Mouse (Mus musculus) kidney, embryonic 14.5 days (tissue): ENCODE measurements around the gene Abcc2. TPM values are rescaled to one million over a fixed set of nuclear protein-coding genes. Genes with fewer than 3 reads are reported as not detected.

ENCODE experiments used
- ATAC-seq: fragments of 200-750 bp; cut with Nextera tagmentation; 2 replicates; pipeline ENCODE4 v1.8.0; 2017; ENCODE audit warnings: moderate number of reproducible peaks, mild to moderate bottlenecking, moderate TSS enrichment, moderate library complexity; ENCODE audit not compliant: low FRiP score, low TSS enrichment
- H3K27ac ChIP-seq: fragments of 300-500 bp; sonication (generic); 2 replicates; pipeline ENCODE4 v1.5.1; 2014; ENCODE audit warnings: low read depth, mild to moderate bottlenecking, low read length, moderate library complexity, mixed read lengths
- H3K27me3 ChIP-seq: fragments of 300-500 bp; sonication (generic); 2 replicates; pipeline ENCODE4 v1.6.1; 2014; ENCODE audit warnings: mild to moderate bottlenecking, low read length; ENCODE audit not compliant: control insufficient read depth, insufficient read depth
- H3K36me3 ChIP-seq: fragments of 300-500 bp; sonication (generic); 2 replicates; pipeline ENCODE4 v1.6.1; 2014; ENCODE audit warnings: low read length, mixed read lengths; ENCODE audit not compliant: control insufficient read depth, insufficient read depth
- H3K4me1 ChIP-seq: fragments of 300-500 bp; sonication (generic); 2 replicates; pipeline ENCODE4 v1.6.1; 2014; ENCODE audit warnings: low read length, mixed read lengths; ENCODE audit not compliant: control insufficient read depth, insufficient read depth
- H3K4me2 ChIP-seq: fragments of 300-500 bp; sonication (generic); replicated peaks from 2 replicates; pipeline ENCODE4 v1.6.1; 2014; ENCODE audit warnings: low read depth, mild to moderate bottlenecking, low read length
- H3K4me3 ChIP-seq: fragments of 300-500 bp; sonication (generic); 2 replicates; pipeline ENCODE4 v1.5.1; 2014; ENCODE audit warnings: mild to moderate bottlenecking, low read length
- H3K9ac ChIP-seq: fragments of 300-500 bp; sonication (generic); 2 replicates; pipeline ENCODE4 v1.6.1; 2014; ENCODE audit warnings: low read depth, mild to moderate bottlenecking, low read length, moderate library complexity
- H3K9me3 ChIP-seq: fragments of 300-500 bp; sonication (generic); 2 replicates; pipeline ENCODE4 v1.6.1; 2016; ENCODE audit warnings: low read length; ENCODE audit not compliant: control insufficient read depth
- whole genome bisulfite sequencing: fragments of 180-500 bp; shearing (Covaris S2); extraction: QIAGEN DNeasy Blood & Tissue Kit; methylation state at CpG from one replicate; pipeline ENCODE4 v1.1.7; 2014; 5-methylcytosine and 5-hydroxymethylcytosine counted together
- polyA plus RNA-seq: library from polyadenylated mRNA; unstranded; fragments of >200 nt; fragmentation: Nextera tagmentation; extraction: Ambion mirVana; gene quantifications from 2 replicates; pipeline ENCODE4 v1.2.1, GENCODE M21; 2014

Abcc2 gene
- polyA plus RNA-seq, 1 experiment from 2014 or later = 1.7 TPM

DNA sequence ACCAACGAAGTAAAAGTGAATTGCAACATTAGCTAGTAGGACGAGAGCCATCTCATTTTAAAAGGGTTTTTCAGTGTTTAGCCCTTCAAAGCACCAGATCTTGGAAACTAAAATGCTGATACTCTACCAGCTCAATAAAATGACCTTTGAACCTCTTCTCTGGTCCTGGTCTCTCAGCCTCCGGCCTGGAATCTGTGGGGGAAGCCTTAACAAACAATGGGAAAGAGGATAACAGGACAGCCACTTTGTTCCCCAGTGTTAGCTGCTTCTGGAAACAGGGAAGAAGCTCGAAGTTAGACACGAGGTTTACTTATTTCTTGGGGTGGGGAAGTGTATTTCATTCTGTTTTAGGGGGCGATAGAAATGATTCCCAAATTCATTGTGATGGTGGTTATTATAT lies 9.7 kb upstream of the Abcc2 start:
- Histone ChIP-seq H3K4me3 (no peak overlapping the region), H3K36me3 (no peaks in the 10 kb centered on the region), H3K9me3 (no peaks in the 10 kb centered on the region), H3K27ac (no peak overlapping the region), H3K9ac (no peak overlapping the region), H3K4me1 (no peaks in the 10 kb centered on the region), H3K4me2 (no peak overlapping the region), H3K27me3 (no peaks in the 10 kb centered on the region)
- 73% methylated on average over 6 of the region's 6 CpGs for WGBS
- no peak for ATAC-seq

- ATAC-seq = no peak
- no peaks in the 10 kb centered on the region for H3K9me3 ChIP-seq
- no peaks in the 10 kb centered on the region for H3K4me1 ChIP-seq
- H3K36me3 ChIP-seq = no peaks in the 10 kb centered on the region
- H3K4me3 ChIP-seq = no peak overlapping the region
- no peak overlapping the region for H3K27ac ChIP-seq
- H3K4me2 ChIP-seq = no peak overlapping the region
- 75% methylated on average over 10 of the region's 10 CpGs for WGBS
- no peak overlapping the region for H3K9ac ChIP-seq
- H3K27me3 ChIP-seq = no peaks in the 10 kb centered on the region
These were observed 6.6 kb upstream of the Abcc2 start for GRCm38 (mm10) chr19:43775433-43775832.

DNA sequence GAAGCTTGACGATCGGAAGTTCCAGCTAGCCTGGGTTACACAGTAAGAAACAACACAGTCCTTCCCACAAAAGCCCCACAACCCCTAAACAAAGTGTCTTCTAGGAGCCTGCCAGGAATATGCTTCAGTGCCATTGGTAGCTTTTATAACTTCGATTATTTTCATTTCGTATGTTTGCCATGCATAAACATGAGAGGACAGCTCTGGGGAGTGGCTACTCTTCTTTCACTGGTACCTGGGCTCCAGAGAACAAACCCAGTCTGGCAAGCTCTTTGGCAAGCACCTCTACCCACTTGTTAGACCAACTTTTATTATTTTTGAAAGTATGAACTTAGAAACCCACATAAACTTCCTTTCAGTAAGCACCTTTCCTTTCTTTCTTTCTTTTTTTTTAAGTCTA lies 5.4 kb upstream of the Abcc2 start:
- WGBS = 78% methylated on average over 4 of the region's 4 CpGs
- H3K4me3 ChIP-seq = no peak overlapping the region
- no peak overlapping the region for H3K4me2 ChIP-seq
- no peaks in the 10 kb centered on the region for H3K36me3 ChIP-seq
- H3K27me3 ChIP-seq = no peaks in the 10 kb centered on the region
- no peak overlapping the region for H3K27ac ChIP-seq
- no peaks in the 10 kb centered on the region for H3K9me3 ChIP-seq
- no peaks in the 10 kb centered on the region for H3K4me1 ChIP-seq
- H3K9ac ChIP-seq = no peak overlapping the region
- no peak for ATAC-seq

- 67% methylated on average over 2 of the region's 2 CpGs for WGBS
- H3K27me3 ChIP-seq = no peaks in the 10 kb centered on the region
- no peak for ATAC-seq
These were observed 4.7 kb upstream of the Abcc2 start for GRCm38 (mm10) chr19:43777308-43777707.

GRCm38 (mm10) chr19:43780391-43780790 lies 1.6 kb upstream of the Abcc2 start:
- no peaks in the 10 kb centered on the region for H3K36me3 ChIP-seq
- no peak for ATAC-seq

More at GRCm38 (mm10) chr19:43777308-43777707, 4.7 kb upstream of the Abcc2 start:
- H3K9ac ChIP-seq = no peak overlapping the region
- no peaks in the 10 kb centered on the region for H3K4me1 ChIP-seq
- H3K9me3 ChIP-seq = no peaks in the 10 kb centered on the region
- no peaks in the 10 kb centered on the region for H3K36me3 ChIP-seq
- no peak overlapping the region for H3K4me3 ChIP-seq
- H3K27ac ChIP-seq = no peak overlapping the region
- no peak overlapping the region for H3K4me2 ChIP-seq

DNA sequence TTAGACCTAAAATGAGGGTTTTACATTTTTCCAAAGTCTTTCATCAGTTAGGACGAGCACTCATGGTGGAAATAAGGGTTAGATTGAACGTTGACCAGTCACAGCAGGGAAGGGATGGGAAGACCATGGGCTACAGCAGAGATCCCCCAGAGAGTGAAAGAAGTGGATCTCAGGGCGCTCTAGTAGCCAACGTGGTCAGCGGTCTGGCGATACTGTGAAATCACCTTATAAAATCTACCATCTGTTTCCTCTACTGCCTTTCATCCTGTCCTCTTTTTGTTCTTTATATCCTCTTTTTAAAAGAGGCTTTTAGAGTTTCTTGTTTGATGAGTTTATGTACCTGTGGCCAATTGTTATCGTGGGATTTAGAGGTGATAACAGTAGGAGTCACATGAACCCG lies 2.8 kb downstream of the Abcc2 start:
- ATAC-seq = no peak

More at GRCm38 (mm10) chr19:43780391-43780790, 1.6 kb upstream of the Abcc2 start:
- Histone ChIP-seq H3K4me2 (no peak overlapping the region), H3K4me1 (no peaks in the 10 kb centered on the region), H3K9ac (no peak overlapping the region), H3K27me3 (no peaks in the 10 kb centered on the region), H3K4me3 (no peak overlapping the region), H3K27ac (no peak overlapping the region), H3K9me3 (no peaks in the 10 kb centered on the region)
- 83% methylated on average over 5 of the region's 5 CpGs for WGBS

GRCm38 (mm10) chr19:43786249-43787026 lies 4.4 kb downstream of the Abcc2 start:
- Histone ChIP-seq H3K9ac (no peak overlapping the region), H3K27me3 (no peaks in the 10 kb centered on the region), H3K4me3 (no peak overlapping the region), H3K4me1 (no peaks in the 10 kb centered on the region), H3K9me3 (no peaks in the 10 kb centered on the region), H3K4me2 (no peak overlapping the region), H3K36me3 (no peaks in the 10 kb centered on the region), H3K27ac (no peak overlapping the region)
- no peak for ATAC-seq
- WGBS = 74% methylated on average over 13 of the region's 13 CpGs

More for the DNA sequence above, 2.8 kb downstream of the Abcc2 start:
- Histone ChIP-seq H3K36me3 (no peaks in the 10 kb centered on the region), H3K9ac (no peak overlapping the region), H3K4me2 (no peak overlapping the region), H3K27me3 (no peaks in the 10 kb centered on the region), H3K4me1 (no peaks in the 10 kb centered on the region), H3K4me3 (no peak overlapping the region), H3K27ac (no peak overlapping the region), H3K9me3 (no peaks in the 10 kb centered on the region)
- WGBS = 78% methylated on average over 8 of the region's 8 CpGs

DNA sequence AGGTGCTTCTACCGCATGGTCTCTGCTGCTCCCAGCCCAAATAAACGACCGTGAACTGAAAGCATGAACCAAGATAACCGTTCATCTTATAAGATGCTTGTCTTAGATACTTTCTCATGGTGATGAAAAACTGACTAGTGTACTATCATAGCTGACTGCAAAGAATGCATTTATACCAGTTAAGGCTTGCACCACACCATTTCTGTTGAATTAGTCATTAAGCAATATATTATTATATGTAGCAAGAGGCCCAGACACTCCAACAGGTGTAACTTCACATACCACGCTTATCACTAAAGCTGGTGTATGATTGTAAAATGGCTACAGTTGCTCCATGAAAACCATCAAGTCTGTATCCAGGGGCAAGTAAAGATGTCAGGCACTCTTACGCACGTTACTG lies 7.8 kb downstream of the Abcc2 start:
- Histone ChIP-seq H3K9ac (no peak overlapping the region), H3K9me3 (no peaks in the 10 kb centered on the region), H3K36me3 (no peaks in the 10 kb centered on the region), H3K4me2 (no peak overlapping the region), H3K4me1 (no peaks in the 10 kb centered on the region), H3K27me3 (no peaks in the 10 kb centered on the region), H3K4me3 (no peak overlapping the region), H3K27ac (no peak overlapping the region)
- no peak for ATAC-seq
- WGBS = 88% methylated on average over 7 of the region's 7 CpGs

- Histone ChIP-seq H3K27me3 (no peaks in the 10 kb centered on the region), H3K9me3 (no peaks in the 10 kb centered on the region), H3K36me3 (no peaks in the 10 kb centered on the region), H3K27ac (no peak overlapping the region), H3K9ac (no peak overlapping the region), H3K4me3 (no peak overlapping the region), H3K4me2 (no peak overlapping the region), H3K4me1 (no peaks in the 10 kb centered on the region)
- no peak for ATAC-seq
- WGBS = 89% methylated on average over 4 of the region's 4 CpGs
These were observed 10.5 kb downstream of the Abcc2 start for GRCm38 (mm10) chr19:43792537-43792936.
